Mouse (Mus musculus): ENCODE results near the gene Ccdc34. TPM values are rescaled to one million over a fixed set of nuclear protein-coding genes. Genes with fewer than 3 reads are reported as not detected.

The Ccdc34 gene
- polyA plus RNA-seq, 1 experiment = not detected

- TF ChIP-seq POLR2A (IDR thresholded peaks at IDR 0.05; ENCODE audit: insufficient read depth, low read depth, low read length) (no peak), CTCF (IDR thresholded peaks at IDR 0.05; ENCODE audit: insufficient read depth, low read depth, low read length) (no peak)
- WGBS = 91% methylated on average over 6 of the region's 6 CpGs
- Histone ChIP-seq H3K27ac (ENCODE audit: insufficient read depth, low read depth, low read length) (no peak overlapping the region), H3K4me1 (ENCODE audit: control insufficient read depth, insufficient read depth, low read length) (0 out of 2 replicates have a peak, but pooled peaks cover 2% of the 10 kb centered on the region), H3K4me3 (ENCODE audit: insufficient read depth, low read depth, low read length) (no peak overlapping the region)
Observed at GRCm38 (mm10) chr2:109977322-109977721, 40.3 kb upstream of the Ccdc34 start.

DNA sequence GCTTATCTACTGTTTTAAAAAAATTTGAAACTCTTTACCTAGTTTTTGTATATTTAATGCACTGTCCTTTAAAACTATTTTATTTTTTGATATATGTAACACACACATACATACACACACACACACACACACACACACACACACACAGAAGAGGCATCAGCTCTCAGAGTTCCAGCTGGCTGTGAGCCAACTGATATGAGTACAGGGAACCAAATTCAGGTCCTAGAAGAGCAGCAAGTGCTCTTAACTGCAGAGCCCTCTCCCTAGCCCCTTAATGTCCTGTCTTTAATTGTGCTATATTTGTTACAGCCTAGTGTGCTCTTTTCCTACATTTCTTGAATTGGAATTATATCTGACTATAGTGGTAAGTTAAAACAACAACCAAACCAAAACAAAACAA, 38.4 kb upstream of the Ccdc34 start:
- no peak overlapping the region for H3K4me3 ChIP-seq (ENCODE audit: insufficient read depth, low read depth, low read length)
- H3K4me1 ChIP-seq (ENCODE audit: control insufficient read depth, insufficient read depth, low read length) = 0 out of 2 replicates have a peak, but pooled peaks cover 2% of the 10 kb centered on the region
- TF ChIP-seq CTCF (IDR thresholded peaks at IDR 0.05; ENCODE audit: insufficient read depth, low read depth, low read length) (no peak), POLR2A (IDR thresholded peaks at IDR 0.05; ENCODE audit: insufficient read depth, low read depth, low read length) (no peak)
- no peak overlapping the region for H3K27ac ChIP-seq (ENCODE audit: insufficient read depth, low read depth, low read length)

DNA sequence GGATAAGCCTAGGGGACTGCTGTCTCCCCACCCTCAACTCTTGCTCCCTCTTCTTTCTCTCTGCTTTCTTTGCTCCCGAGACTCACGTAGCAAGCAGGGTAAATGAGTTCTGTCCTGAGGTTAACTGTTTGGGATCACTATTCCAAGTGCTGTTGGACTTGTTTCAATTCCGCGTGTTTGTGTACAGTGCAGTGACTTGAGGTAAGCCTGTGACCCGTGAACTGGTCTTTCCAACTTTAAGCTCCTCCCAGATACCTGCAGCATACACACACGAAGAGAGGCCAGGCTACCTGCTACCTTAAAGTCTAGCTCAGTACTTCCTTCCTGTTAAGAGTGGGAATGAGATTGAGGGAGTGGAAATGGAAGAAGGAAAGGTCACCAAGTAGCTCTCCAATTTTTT, 34.2 kb upstream of the Ccdc34 start:
- H3K27ac ChIP-seq (ENCODE audit: insufficient read depth, low read depth, low read length) = no peak overlapping the region
- TF ChIP-seq CTCF (IDR thresholded peaks at IDR 0.05; ENCODE audit: insufficient read depth, low read depth, low read length) (no peak), POLR2A (IDR thresholded peaks at IDR 0.05; ENCODE audit: insufficient read depth, low read depth, low read length) (no peak)
- WGBS = 95% methylated on average over 6 of the region's 6 CpGs
- H3K4me1 ChIP-seq (ENCODE audit: control insufficient read depth, insufficient read depth, low read length) = peaks cover 11% of the 10 kb centered on the region
- no peak overlapping the region for H3K4me3 ChIP-seq (ENCODE audit: insufficient read depth, low read depth, low read length)

- peak overlapping the region; percentile 22; the same call in 1 of the 2 replicates for H3K27ac ChIP-seq (ENCODE audit: insufficient read depth, low read depth, low read length)
- WGBS = 73% methylated on average over 1 of the region's 1 CpGs
- no peak overlapping the region for H3K4me3 ChIP-seq (ENCODE audit: insufficient read depth, low read depth, low read length)
- TF ChIP-seq POLR2A (IDR thresholded peaks at IDR 0.05; ENCODE audit: insufficient read depth, low read depth, low read length) = no peak
- TF ChIP-seq CTCF (IDR thresholded peaks at IDR 0.05; ENCODE audit: insufficient read depth, low read depth, low read length) = no peak
- peaks cover 13% of the 10 kb centered on the region for H3K4me1 ChIP-seq (ENCODE audit: control insufficient read depth, insufficient read depth, low read length)
Observed at GRCm38 (mm10) chr2:109984930-109985329, 32.7 kb upstream of the Ccdc34 start.

DNA sequence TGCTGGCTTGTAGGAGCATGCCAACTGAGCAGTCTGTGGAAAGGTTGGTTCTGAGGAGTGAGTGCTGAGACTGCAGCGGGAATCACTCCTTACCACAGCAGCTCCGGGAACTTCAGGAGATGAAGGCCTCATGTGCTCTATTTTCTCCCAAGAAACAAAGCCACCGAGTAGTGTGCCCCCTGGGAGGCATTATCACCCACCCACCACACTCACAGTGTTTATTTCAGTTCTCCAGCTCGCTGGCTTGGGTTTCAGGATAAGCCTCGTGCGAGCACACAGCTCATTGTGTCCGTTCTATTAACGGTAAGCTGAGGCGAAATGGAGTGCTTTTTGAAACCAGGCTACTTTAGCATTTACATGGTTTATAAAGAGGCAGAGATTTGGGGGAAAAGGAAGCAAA, 32.1 kb upstream of the Ccdc34 start:
- Histone ChIP-seq H3K27ac (ENCODE audit: insufficient read depth, low read depth, low read length) (0 out of 2 replicates have a peak overlapping the region, but pooled peaks have one; percentile 16), H3K4me1 (ENCODE audit: control insufficient read depth, insufficient read depth, low read length) (peaks cover 13% of the 10 kb centered on the region), H3K4me3 (ENCODE audit: insufficient read depth, low read depth, low read length) (no peak overlapping the region)
- TF ChIP-seq POLR2A (IDR thresholded peaks at IDR 0.05; ENCODE audit: insufficient read depth, low read depth, low read length) = no peak
- TF ChIP-seq CTCF (IDR thresholded peaks at IDR 0.05; ENCODE audit: insufficient read depth, low read depth, low read length) = no peak
- WGBS = 32% methylated on average over 9 of the region's 9 CpGs

DNA sequence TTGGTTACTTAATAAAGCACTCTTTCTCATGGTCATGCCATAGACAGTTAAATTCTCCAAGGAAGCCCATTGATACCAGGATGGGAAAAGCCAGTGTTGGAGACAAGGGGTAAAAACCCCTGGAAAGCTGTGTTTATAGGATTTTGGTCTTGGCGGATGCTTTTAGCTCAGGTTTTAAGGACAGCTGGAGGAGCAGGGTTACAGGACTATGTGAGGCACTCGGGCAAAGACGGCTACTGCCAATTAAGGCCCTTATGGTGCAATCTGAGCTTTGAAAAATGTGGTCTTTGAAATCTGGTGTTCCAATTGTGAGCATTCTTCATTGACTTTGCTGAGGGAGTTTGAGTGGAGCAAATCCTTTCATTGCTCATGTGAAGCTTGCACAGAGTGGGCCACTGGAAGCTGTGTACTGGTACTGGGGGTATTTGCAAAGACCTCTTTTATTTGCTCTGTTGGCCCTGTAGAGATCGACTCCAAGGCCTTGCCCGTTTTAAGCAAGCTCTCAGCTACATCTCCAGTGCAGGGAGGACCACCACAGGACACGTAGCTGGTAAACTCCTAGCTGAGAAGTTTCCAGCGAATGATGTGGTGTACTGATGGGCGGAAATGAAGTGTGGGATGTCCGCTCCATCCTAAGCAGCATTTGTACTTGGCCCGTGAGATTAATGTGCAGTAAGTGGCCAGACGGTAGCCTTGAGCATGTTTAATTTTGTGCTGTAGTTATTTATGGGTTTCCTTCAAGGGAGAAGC, 31.4 kb upstream of the Ccdc34 start:
- Histone ChIP-seq H3K4me3 (ENCODE audit: insufficient read depth, low read depth, low read length) (no peak overlapping the region), H3K27ac (ENCODE audit: insufficient read depth, low read depth, low read length) (no peak overlapping the region), H3K4me1 (ENCODE audit: control insufficient read depth, insufficient read depth, low read length) (peaks cover 13% of the 10 kb centered on the region)
- no peak for TF ChIP-seq CTCF (IDR thresholded peaks at IDR 0.05; ENCODE audit: insufficient read depth, low read depth, low read length)
- no peak for TF ChIP-seq POLR2A (IDR thresholded peaks at IDR 0.05; ENCODE audit: insufficient read depth, low read depth, low read length)
- 70% methylated on average over 11 of the region's 11 CpGs for WGBS

- H3K4me1 ChIP-seq (ENCODE audit: control insufficient read depth, insufficient read depth, low read length) = peaks cover 13% of the 10 kb centered on the region
- TF ChIP-seq CTCF (IDR thresholded peaks at IDR 0.05; ENCODE audit: insufficient read depth, low read depth, low read length) (no peak), POLR2A (IDR thresholded peaks at IDR 0.05; ENCODE audit: insufficient read depth, low read depth, low read length) (no peak)
- WGBS = 89% methylated on average over 5 of the region's 5 CpGs
Observed at GRCm38 (mm10) chr2:109987946-109988345, 29.7 kb upstream of the Ccdc34 start.

DNA sequence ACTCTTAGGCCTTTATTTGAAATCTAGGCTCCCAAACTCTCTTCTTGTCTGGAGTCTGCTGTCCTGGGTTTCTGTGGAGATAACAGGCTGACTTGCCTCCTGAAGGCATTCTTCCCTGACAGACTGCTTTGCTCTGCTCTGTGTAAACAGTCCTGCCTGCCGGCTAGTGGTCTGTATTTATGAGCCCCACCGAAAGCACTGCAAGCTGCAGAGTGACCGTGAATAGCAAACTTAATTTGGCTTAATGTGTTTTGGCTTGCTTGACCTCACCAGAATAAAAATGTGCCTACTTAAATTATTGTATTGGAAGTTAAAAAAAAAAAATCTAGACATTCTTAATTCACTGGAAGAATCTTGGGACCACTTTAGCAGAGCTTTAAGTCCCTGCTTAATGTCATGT, 28.4 kb upstream of the Ccdc34 start:
- WGBS = 45% methylated on average over 3 of the region's 3 CpGs
- no peak overlapping the region for H3K27ac ChIP-seq (ENCODE audit: insufficient read depth, low read depth, low read length)
- peaks cover 13% of the 10 kb centered on the region for H3K4me1 ChIP-seq (ENCODE audit: control insufficient read depth, insufficient read depth, low read length)
- H3K4me3 ChIP-seq (ENCODE audit: insufficient read depth, low read depth, low read length) = no peak overlapping the region
- TF ChIP-seq CTCF (IDR thresholded peaks at IDR 0.05; ENCODE audit: insufficient read depth, low read depth, low read length) (no peak), POLR2A (IDR thresholded peaks at IDR 0.05; ENCODE audit: insufficient read depth, low read depth, low read length) (no peak)

More at GRCm38 (mm10) chr2:109987946-109988345, 29.7 kb upstream of the Ccdc34 start:
- no peak overlapping the region for H3K27ac ChIP-seq (ENCODE audit: insufficient read depth, low read depth, low read length)
- H3K4me3 ChIP-seq (ENCODE audit: insufficient read depth, low read depth, low read length) = no peak overlapping the region

DNA sequence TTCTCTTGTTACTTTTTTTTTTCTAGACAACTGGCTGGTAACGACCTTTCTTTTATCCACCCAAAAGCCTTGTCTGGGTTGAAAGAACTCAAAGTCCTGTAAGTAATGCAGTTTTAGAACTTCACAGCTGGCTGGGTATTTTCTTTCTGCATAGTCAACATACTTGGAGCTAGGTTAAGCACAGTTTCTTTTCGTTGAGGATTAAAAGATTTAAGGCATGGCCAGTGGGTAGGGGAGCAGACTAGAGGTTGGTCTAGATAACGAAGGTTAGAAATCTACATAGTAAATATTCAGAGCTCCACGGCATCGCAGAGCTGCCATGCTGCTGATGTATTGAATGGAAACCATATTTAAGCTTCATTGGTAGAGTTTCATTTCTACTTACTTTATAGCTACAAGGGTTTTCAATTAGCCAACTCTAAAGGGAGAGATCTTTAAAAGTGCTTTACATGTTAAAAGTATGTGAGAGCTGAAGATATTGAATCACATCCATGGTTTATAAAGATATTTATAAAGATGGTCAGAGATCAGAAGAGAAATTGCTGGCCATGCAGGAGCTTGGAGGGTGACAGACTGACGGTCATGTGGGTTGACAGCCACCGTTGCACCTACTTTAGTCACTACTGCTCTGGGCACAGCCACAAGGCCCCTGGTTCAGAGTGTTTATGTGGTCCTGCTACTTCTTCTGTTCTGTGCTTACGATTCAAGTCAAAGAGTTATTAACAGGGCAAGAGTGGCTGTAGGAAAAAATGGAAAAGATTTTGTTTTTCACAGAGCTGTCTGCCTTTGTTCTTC, 27.7 kb upstream of the Ccdc34 start:
- Histone ChIP-seq H3K4me1 (ENCODE audit: control insufficient read depth, insufficient read depth, low read length) (peaks cover 13% of the 10 kb centered on the region), H3K4me3 (ENCODE audit: insufficient read depth, low read depth, low read length) (no peak overlapping the region), H3K27ac (ENCODE audit: insufficient read depth, low read depth, low read length) (no peak overlapping the region)
- WGBS = 70% methylated on average over 8 of the region's 8 CpGs
- no peak for TF ChIP-seq CTCF (IDR thresholded peaks at IDR 0.05; ENCODE audit: insufficient read depth, low read depth, low read length)
- no peak for TF ChIP-seq POLR2A (IDR thresholded peaks at IDR 0.05; ENCODE audit: insufficient read depth, low read depth, low read length)

All from olfactory bulb, adult 2 months (tissue).